Mouse (Mus musculus): ENCODE measurements around the gene Clec4e. TPM values are rescaled to one million over a fixed set of nuclear protein-coding genes. Genes with fewer than 3 reads are reported as not detected.
"Not testable (repeated sequence)": the region's sequence is repeated elsewhere in the genome, so short reads cannot be mapped to it uniquely, and the experiment has no call there.

The Clec4e gene
- total RNA-seq (2014; rRNA removed; ENCODE audit: low replicate concordance) (0.08 and 0.15 TPM in 2 replicates), polyA plus RNA-seq (2015; fragmentation: Nextera tagmentation; extraction: Ambion mirVana) (0.04 and 0.29 TPM in 2 replicates)

- DNase-seq (ENCODE audit: low spot score) (no peak), ATAC-seq (ENCODE audit: insufficient read depth, low read depth) (no peak)
- no peak within 1 kb of the TSS for H3K4me2 ChIP-seq (ENCODE audit: low read depth, low read length)
- no peak within 1 kb of the TSS for H3K27ac ChIP-seq (ENCODE audit: low read depth)
- H3K27me3 ChIP-seq (ENCODE audit: control insufficient read depth, insufficient read depth, low read length), result no peaks in the 10 kb centered on the region
- H3K36me3 ChIP-seq (replicated peaks; ENCODE audit: control insufficient read depth, insufficient read depth, low read length), result no peaks in the 10 kb centered on the region
- no peaks in the 10 kb centered on the region for H3K4me1 ChIP-seq (ENCODE audit: control insufficient read depth, insufficient read depth)
- WGBS, result 65% methylated on average over 4 of the region's 4 CpGs
- TF ChIP-seq CTCF (IDR thresholded peaks at IDR 0.05; ENCODE audit: low read depth), result no peak
- no peak for TF ChIP-seq EP300 (IDR thresholded peaks at IDR 0.05; ENCODE audit: low read depth)
- H3K9ac ChIP-seq (replicated peaks; ENCODE audit: low read depth, low read length), result no peak within 1 kb of the TSS
- 0 out of 2 replicates have a peak, but pooled peaks cover 3% of the 10 kb centered on the region for H3K9me3 ChIP-seq (replicated peaks; ENCODE audit: control insufficient read depth, low read length)
- H3K4me3 ChIP-seq (ENCODE audit: low read depth, low read length), result no peak within 1 kb of the TSS
Measured at GRCm38 (mm10) chr6:123289753-123290152, at the start of gene Clec4e. Gene Clec4e (minus strand): TSS chr6:123289870.

DNA sequence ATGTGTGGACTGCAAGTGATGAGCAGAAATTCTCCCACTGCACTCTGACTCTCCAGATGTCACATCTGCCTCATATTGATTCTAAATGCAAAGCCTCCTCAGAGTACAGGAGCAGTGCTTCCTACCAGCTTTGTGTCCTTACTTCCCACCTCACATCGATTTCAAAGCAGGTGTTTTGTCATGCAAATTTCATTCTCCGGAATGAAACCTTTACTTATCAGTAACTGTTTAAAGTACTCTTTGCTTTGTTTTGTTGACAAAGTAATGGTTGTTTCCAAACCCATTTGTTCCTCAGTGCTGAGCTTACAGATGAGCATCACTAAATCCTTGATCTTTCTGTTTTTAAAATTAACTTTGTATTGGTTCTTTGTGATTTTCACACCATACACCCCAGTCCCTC lies 42.8 kb upstream of the Clec4e start:
- H3K27ac ChIP-seq (ENCODE audit: low read depth), result no peak overlapping the region
- no peaks in the 10 kb centered on the region for H3K36me3 ChIP-seq (replicated peaks; ENCODE audit: control insufficient read depth, insufficient read depth, low read length)
- H3K27me3 ChIP-seq (ENCODE audit: control insufficient read depth, insufficient read depth, low read length), result no peaks in the 10 kb centered on the region
- H3K4me1 ChIP-seq (ENCODE audit: control insufficient read depth, insufficient read depth), result no peaks in the 10 kb centered on the region
- no peak overlapping the region for H3K4me2 ChIP-seq (ENCODE audit: low read depth, low read length)
- WGBS, result 35% methylated on average over 2 of the region's 2 CpGs
- TF ChIP-seq EP300 (IDR thresholded peaks at IDR 0.05; ENCODE audit: low read depth) (no peak), CTCF (IDR thresholded peaks at IDR 0.05; ENCODE audit: low read depth) (no peak)
- no peak overlapping the region for H3K4me3 ChIP-seq (ENCODE audit: low read depth, low read length)
- no peaks in the 10 kb centered on the region for H3K9me3 ChIP-seq (replicated peaks; ENCODE audit: control insufficient read depth, low read length)
- H3K9ac ChIP-seq (replicated peaks; ENCODE audit: low read depth, low read length), result no peak overlapping the region
- ATAC-seq (ENCODE audit: insufficient read depth, low read depth) (no peak), DNase-seq (ENCODE audit: low spot score) (no peak)

DNA sequence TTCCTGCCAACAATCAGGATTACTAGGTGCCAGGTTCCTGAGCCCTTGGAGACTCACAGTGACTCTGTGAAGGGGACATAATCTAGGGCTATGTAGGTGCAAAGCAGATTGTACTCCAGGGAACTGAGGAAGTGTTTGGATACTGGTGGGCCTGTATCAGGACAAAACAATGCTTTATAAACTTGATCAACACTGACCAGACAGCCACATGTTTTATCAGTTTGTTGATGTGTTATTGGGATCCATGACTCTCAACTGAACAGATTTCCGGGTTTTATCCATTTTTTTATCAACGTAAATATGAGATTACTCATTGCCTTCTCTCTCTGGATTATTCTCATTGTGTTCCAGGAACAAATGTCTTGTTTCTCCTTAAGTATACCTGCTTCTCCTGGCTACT lies 18.4 kb upstream of the Clec4e start, which contains the start of gene Vmn2r19:
Vmn2r19 (plus strand) TSS at position 301 of the 400 bp plus-strand sequence.
- 59% methylated on average over 2 of the region's 2 CpGs for WGBS

DNA sequence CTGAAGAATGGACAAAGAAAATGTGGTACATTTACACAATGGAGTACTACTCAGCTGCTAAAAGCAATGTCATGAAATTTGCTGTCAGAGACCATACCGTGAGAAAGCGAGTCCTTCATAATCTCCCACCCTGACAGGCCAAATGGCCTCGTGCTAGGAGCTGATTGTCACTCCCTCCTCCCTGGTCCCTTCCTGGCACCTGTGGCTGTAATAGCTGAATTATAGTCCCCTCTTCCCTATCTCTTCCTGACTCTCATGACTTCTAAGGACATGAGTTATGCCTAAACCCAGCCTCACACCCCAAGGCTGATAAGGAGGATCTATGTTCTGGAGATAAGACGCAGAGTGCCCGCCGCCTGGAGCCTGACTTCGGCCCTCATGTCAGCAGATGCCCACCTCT lies 16.6 kb upstream of the Clec4e start:
- not testable (repeated sequence) for H3K4me1 ChIP-seq (ENCODE audit: control insufficient read depth, insufficient read depth); H3K27me3 ChIP-seq (ENCODE audit: control insufficient read depth, insufficient read depth, low read length); ATAC-seq (ENCODE audit: insufficient read depth, low read depth); H3K36me3 ChIP-seq (replicated peaks; ENCODE audit: control insufficient read depth, insufficient read depth, low read length); H3K4me3 ChIP-seq (ENCODE audit: low read depth, low read length); H3K27ac ChIP-seq (ENCODE audit: low read depth); H3K9ac ChIP-seq (replicated peaks; ENCODE audit: low read depth, low read length); H3K4me2 ChIP-seq (ENCODE audit: low read depth, low read length); DNase-seq (ENCODE audit: low spot score); H3K9me3 ChIP-seq (replicated peaks; ENCODE audit: control insufficient read depth, low read length)
- 51% methylated on average over 7 of the region's 7 CpGs for WGBS

More for the DNA sequence above, 18.4 kb upstream of the Clec4e start, which contains the start of gene Vmn2r19:
- ATAC-seq (ENCODE audit: insufficient read depth, low read depth), result no peak
- Histone ChIP-seq H3K9me3 (replicated peaks; ENCODE audit: control insufficient read depth, low read length) (no peaks in the 10 kb centered on the region), H3K27me3 (ENCODE audit: control insufficient read depth, insufficient read depth, low read length) (no peaks in the 10 kb centered on the region), H3K4me1 (ENCODE audit: control insufficient read depth, insufficient read depth) (no peaks in the 10 kb centered on the region), H3K4me2 (ENCODE audit: low read depth, low read length) (no peak within 1 kb of the TSS), H3K4me3 (ENCODE audit: low read depth, low read length) (no peak within 1 kb of the TSS), H3K36me3 (replicated peaks; ENCODE audit: control insufficient read depth, insufficient read depth, low read length) (no peaks in the 10 kb centered on the region), H3K27ac (ENCODE audit: low read depth) (no peak within 1 kb of the TSS), H3K9ac (replicated peaks; ENCODE audit: low read depth, low read length) (no peak within 1 kb of the TSS)
- no peak for DNase-seq (ENCODE audit: low spot score)
- TF ChIP-seq CTCF (IDR thresholded peaks at IDR 0.05; ENCODE audit: low read depth) (no peak), EP300 (IDR thresholded peaks at IDR 0.05; ENCODE audit: low read depth) (no peak)

GRCm38 (mm10) chr6:123296687-123297086 lies 7.0 kb upstream of the Clec4e start:
- Histone ChIP-seq H3K4me1 (ENCODE audit: control insufficient read depth, insufficient read depth) (no peaks in the 10 kb centered on the region), H3K9me3 (replicated peaks; ENCODE audit: control insufficient read depth, low read length) (no peaks in the 10 kb centered on the region), H3K36me3 (replicated peaks; ENCODE audit: control insufficient read depth, insufficient read depth, low read length) (no peaks in the 10 kb centered on the region), H3K27ac (ENCODE audit: low read depth) (no peak overlapping the region), H3K27me3 (ENCODE audit: control insufficient read depth, insufficient read depth, low read length) (no peaks in the 10 kb centered on the region), H3K9ac (replicated peaks; ENCODE audit: low read depth, low read length) (no peak overlapping the region), H3K4me3 (ENCODE audit: low read depth, low read length) (no peak overlapping the region), H3K4me2 (ENCODE audit: low read depth, low read length) (no peak overlapping the region)
- no peak for DNase-seq (ENCODE audit: low spot score)
- WGBS, result 35% methylated on average over 1 of the region's 1 CpGs
- no peak for ATAC-seq (ENCODE audit: insufficient read depth, low read depth)
- TF ChIP-seq EP300 (IDR thresholded peaks at IDR 0.05; ENCODE audit: low read depth) (no peak), CTCF (IDR thresholded peaks at IDR 0.05; ENCODE audit: low read depth) (no peak)

DNA sequence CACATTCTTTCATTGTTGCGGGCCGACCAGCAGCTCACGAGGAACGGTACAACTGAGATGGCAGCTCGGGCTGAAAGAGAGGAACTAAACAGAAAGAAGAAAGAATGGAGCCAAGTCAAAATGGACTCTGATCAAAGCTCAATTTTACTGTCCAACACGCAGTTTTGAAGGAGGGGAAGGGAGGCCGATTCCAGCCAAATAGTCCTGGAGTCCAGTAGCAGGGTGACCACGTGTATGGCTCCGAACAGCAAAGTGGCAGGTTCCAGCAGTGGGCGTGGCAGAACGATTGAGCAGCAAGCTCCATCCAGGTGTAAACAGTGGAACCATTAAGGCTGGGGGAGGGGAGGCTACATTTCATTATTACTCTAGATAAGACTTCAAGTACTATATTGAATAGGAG lies 3.8 kb upstream of the Clec4e start:
- H3K4me3 ChIP-seq (ENCODE audit: low read depth, low read length); H3K4me2 ChIP-seq (ENCODE audit: low read depth, low read length); H3K4me1 ChIP-seq (ENCODE audit: control insufficient read depth, insufficient read depth); H3K9me3 ChIP-seq (replicated peaks; ENCODE audit: control insufficient read depth, low read length); ATAC-seq (ENCODE audit: insufficient read depth, low read depth); H3K36me3 ChIP-seq (replicated peaks; ENCODE audit: control insufficient read depth, insufficient read depth, low read length); H3K9ac ChIP-seq (replicated peaks; ENCODE audit: low read depth, low read length); H3K27ac ChIP-seq (ENCODE audit: low read depth); H3K27me3 ChIP-seq (ENCODE audit: control insufficient read depth, insufficient read depth, low read length); DNase-seq (ENCODE audit: low spot score): not testable (repeated sequence)
- WGBS, result 77% methylated on average over 11 of the region's 11 CpGs
